ENCODE assay signal across 8 mouse cellular contexts in genomic region chr1:36513718-36514117, GRCm38 (mm10). TPM values are rescaled to one million over a fixed set of nuclear protein-coding genes. Genes with fewer than 3 reads are reported as not detected.
DNase-seq lines count a peak whose midpoint lies in the region; ATAC-seq lines count a peak whose summit lies in the region.

No protein-coding gene starts in this region.

- H3K4me1 ChIP-seq in embryonic facial prominence, embryonic 15.5 days, result peaks cover 26% of the 10 kb centered on the region
- H3K4me1 ChIP-seq in kidney, embryonic 14.5 days (ENCODE audit: control insufficient read depth, insufficient read depth, low read length), result peaks cover 18% of the 10 kb centered on the region

- DNase-seq in cerebellum, adult 9-10 months, result peak; percentile 74
- no peak for DNase-seq in cerebellum, adult 9-11 months
- DNase-seq in ES-CJ7 (ENCODE audit: low read depth, low spot score), result peak; percentile 87
- DNase-seq in lung, postnatal 36 days, result peak; percentile 69
- no peak for DNase-seq in right cerebral cortex, postnatal 36 days (ENCODE audit: low spot score in 2 of 2)
- DNase-seq in gastrocnemius, postnatal 25 days, result no peak

- peak overlapping the region; percentile 99 for H3K4me3 ChIP-seq in embryonic facial prominence, embryonic 15.5 days (replicated peaks)
- H3K4me3 ChIP-seq in kidney, embryonic 14.5 days (ENCODE audit: low read length), result peak overlapping the region; percentile 92

- no peak for ATAC-seq in embryonic facial prominence, embryonic 15.5 days (ENCODE audit: insufficient number of reproducible peaks, low FRiP score, low TSS enrichment, low read depth)
- no peak for ATAC-seq in kidney, embryonic 14.5 days (ENCODE audit: low FRiP score, low TSS enrichment)

- H3K9ac ChIP-seq in embryonic facial prominence, embryonic 15.5 days, result no peak overlapping the region
- peak overlapping the region; percentile 89; the same call in 1 of the 2 replicates for H3K9ac ChIP-seq in kidney, embryonic 14.5 days (ENCODE audit: low read depth, low read length)

- no peak overlapping the region for H3K27ac ChIP-seq in embryonic facial prominence, embryonic 15.5 days (replicated peaks)
- H3K27ac ChIP-seq in kidney, embryonic 14.5 days (ENCODE audit: low read depth, low read length), result no peak overlapping the region

- 51% methylated on average over 2 of the region's 2 CpGs for WGBS in embryonic facial prominence, embryonic 15.5 days
- WGBS in kidney, embryonic 14.5 days, result 50% methylated on average over 2 of the region's 2 CpGs

- H3K27me3 ChIP-seq in embryonic facial prominence, embryonic 15.5 days, result no peaks in the 10 kb centered on the region
- H3K27me3 ChIP-seq in kidney, embryonic 14.5 days (ENCODE audit: control insufficient read depth, insufficient read depth, low read length), result no peaks in the 10 kb centered on the region

- no peaks in the 10 kb centered on the region for H3K9me3 ChIP-seq in embryonic facial prominence, embryonic 15.5 days (replicated peaks)
- H3K9me3 ChIP-seq in kidney, embryonic 14.5 days (ENCODE audit: control insufficient read depth, low read length), result no peaks in the 10 kb centered on the region

- H3K36me3 ChIP-seq in embryonic facial prominence, embryonic 15.5 days, result peaks cover 6% of the 10 kb centered on the region
- H3K36me3 ChIP-seq in kidney, embryonic 14.5 days (ENCODE audit: control insufficient read depth, insufficient read depth, low read length), result 0 out of 2 replicates have a peak, but pooled peaks cover 6% of the 10 kb centered on the region

- peak overlapping the region; percentile 90 for H3K4me2 ChIP-seq in embryonic facial prominence, embryonic 15.5 days (replicated peaks)
- H3K4me2 ChIP-seq in kidney, embryonic 14.5 days (replicated peaks; ENCODE audit: low read depth, low read length), result peak overlapping the region; percentile 69

RNA-seq across cellular contexts. Expression of gene Cnnm3, which starts 2.1 kb away (rescaled TPM):
- polyA plus RNA-seq in embryonic facial prominence, embryonic 15.5 days (2015; fragmentation: Nextera tagmentation; extraction: Ambion mirVana), result 3.8 and 4.3 TPM in 2 replicates
- 5.7 and 7.5 TPM in 2 replicates for polyA plus RNA-seq in kidney, embryonic 14.5 days (2014; fragmentation: Nextera tagmentation; extraction: Ambion mirVana)
- 1 to 10 TPM; 7.4 to 9.7 TPM for total RNA-seq in gastrocnemius, postnatal 25 days (2021)

RNA-seq across cellular contexts. Expression of gene Ankrd23, which starts 23.0 kb away (rescaled TPM):
- 17.6 and 21.6 TPM in 2 replicates for polyA plus RNA-seq in embryonic facial prominence, embryonic 15.5 days (2015; fragmentation: Nextera tagmentation; extraction: Ambion mirVana)
- polyA plus RNA-seq in kidney, embryonic 14.5 days (2014; fragmentation: Nextera tagmentation; extraction: Ambion mirVana), result 10.5 and 14.6 TPM in 2 replicates
- 1,000 to 10,000 TPM; 1,576 to 3,128 TPM for total RNA-seq in gastrocnemius, postnatal 25 days (2021)

RNA-seq across cellular contexts. Expression of gene Gm42417, which starts 25.5 kb away (rescaled TPM):
- polyA plus RNA-seq in embryonic facial prominence, embryonic 15.5 days (2015; fragmentation: Nextera tagmentation; extraction: Ambion mirVana), result 0.25 and 0.40 TPM in 2 replicates
- polyA plus RNA-seq in kidney, embryonic 14.5 days (2014; fragmentation: Nextera tagmentation; extraction: Ambion mirVana), result 0.26 TPM in 1 of 2 replicates, not detected in the other
- total RNA-seq in gastrocnemius, postnatal 25 days (2021), result 1,000 to 10,000 TPM in 1 of 2 experiments, 100 to 1,000 TPM in 1; 766 to 1,527 TPM

RNA-seq across cellular contexts. Expression of gene Ankrd39, which starts 33.5 kb away (rescaled TPM):
- 25.7 and 29.5 TPM in 2 replicates for polyA plus RNA-seq in embryonic facial prominence, embryonic 15.5 days (2015; fragmentation: Nextera tagmentation; extraction: Ambion mirVana)
- polyA plus RNA-seq in kidney, embryonic 14.5 days (2014; fragmentation: Nextera tagmentation; extraction: Ambion mirVana), result 22.4 and 22.7 TPM in 2 replicates
- total RNA-seq in gastrocnemius, postnatal 25 days (2021), result 1 to 10 TPM; 7.7 to 8.2 TPM

RNA-seq across cellular contexts. Expression of gene Cnnm4, which starts 42.3 kb away (rescaled TPM):
- 15.0 and 15.8 TPM in 2 replicates for polyA plus RNA-seq in embryonic facial prominence, embryonic 15.5 days (2015; fragmentation: Nextera tagmentation; extraction: Ambion mirVana)
- polyA plus RNA-seq in kidney, embryonic 14.5 days (2014; fragmentation: Nextera tagmentation; extraction: Ambion mirVana), result 12.8 and 13.1 TPM in 2 replicates
- total RNA-seq in gastrocnemius, postnatal 25 days (2021), result 10 to 100 TPM in 1 of 2 experiments, 1 to 10 TPM in 1; 8.4 to 10.5 TPM

Comparison
In these comparisons a context has a peak if more than half of its experiments do, and no peak if none do; other contexts are left out.
1. DNase-seq: peak in cerebellum, adult 9-10 months (single experiment), ES-CJ7 (single experiment) and lung, postnatal 36 days (single experiment); none in cerebellum, adult 9-11 months (single experiment), right cerebral cortex, postnatal 36 days (0 of 2) and gastrocnemius, postnatal 25 days (single experiment).